Mouse (Mus musculus) midbrain, postnatal 0 days (tissue): Measurements from ENCODE around the gene Stk38. TPM values are rescaled to one million over a fixed set of nuclear protein-coding genes. Genes with fewer than 3 reads are reported as not detected.

ENCODE experiments used
- ATAC-seq: fragments of 200-750 bp; cut with Nextera tagmentation; 2 replicates; pipeline ENCODE4 v1.8.0; 2017; ENCODE audit warnings: moderate number of reproducible peaks, mild to moderate bottlenecking, moderate TSS enrichment, moderate library complexity; ENCODE audit not compliant: low FRiP score
- DNase-seq: peaks from one replicate; pipeline ENCODE4 v3.0.0-alpha.2; 2015; ENCODE audit warnings: low spot score
- H3K27ac ChIP-seq: fragments of 300-500 bp; sonication (generic); 2 replicates; pipeline ENCODE4 v1.5.1; 2014; ENCODE audit warnings: low read depth, mild to moderate bottlenecking, low read length, mixed read lengths
- H3K27me3 ChIP-seq: fragments of 300-500 bp; sonication (generic); 2 replicates; pipeline ENCODE4 v1.6.1; 2014; ENCODE audit warnings: low read length, control low read depth, mixed read lengths; ENCODE audit not compliant: insufficient read depth
- H3K36me3 ChIP-seq: fragments of 300-500 bp; sonication (generic); 2 replicates; pipeline ENCODE4 v1.6.1; 2014; ENCODE audit warnings: low read length, control low read depth, mixed read lengths; ENCODE audit not compliant: insufficient read depth
- H3K4me1 ChIP-seq: fragments of 300-500 bp; sonication (generic); 2 replicates; pipeline ENCODE4 v1.6.1; 2014; ENCODE audit warnings: mild to moderate bottlenecking, control low read depth, antibody characterized with exemption, low read length, mixed read lengths; ENCODE audit not compliant: insufficient read depth
- H3K4me2 ChIP-seq: fragments of 300-500 bp; sonication (generic); 2 replicates; pipeline ENCODE4 v1.6.1; 2014; ENCODE audit warnings: low read depth, mild to moderate bottlenecking, low read length, mixed read lengths; ENCODE audit not compliant: poor library complexity, severe bottlenecking
- H3K4me3 ChIP-seq: fragments of 300-500 bp; sonication (generic); 2 replicates; pipeline ENCODE4 v1.5.1; 2014; ENCODE audit warnings: low read depth, mild to moderate bottlenecking, low read length, moderate library complexity
- H3K9ac ChIP-seq: fragments of 300-500 bp; sonication (generic); replicated peaks from 2 replicates; pipeline ENCODE4 v1.6.1; 2014; ENCODE audit warnings: mild to moderate bottlenecking, low read length, moderate library complexity, mixed read lengths; ENCODE audit not compliant: poor library complexity, severe bottlenecking
- H3K9me3 ChIP-seq: fragments of 300-500 bp; sonication (generic); 2 replicates; pipeline ENCODE4 v1.6.1; 2016; ENCODE audit warnings: low read length, control low read depth
- CTCF ChIP-seq: IDR thresholded peaks from 2 replicates; pipeline ENCODE4 v1.5.1; 2016; ENCODE audit warnings: antibody characterized with exemption, mild to moderate bottlenecking
- whole genome bisulfite sequencing: fragments of 180-500 bp; shearing (Covaris S2); extraction: QIAGEN DNeasy Blood & Tissue Kit; methylation state at CpG from one replicate; pipeline ENCODE4 v1.1.7; 2014; 5-methylcytosine and 5-hydroxymethylcytosine counted together
- polyA plus RNA-seq: library from polyadenylated mRNA; unstranded; fragments of >200 nt; fragmentation: Nextera tagmentation; extraction: Ambion mirVana; gene quantifications from 2 replicates; pipeline ENCODE4 v1.2.1, GENCODE M21; 2015
- total RNA-seq: library from RNA; depleted of rRNA; stranded (reverse); fragments of >200 nt; gene quantifications from 2 replicates; pipeline ENCODE4 v1.2.3, GENCODE M21; 2014

Stk38 gene
- total and polyA plus RNA-seq, 2 experiments from 2014 or later = 44.2 to 47.9 TPM

DNA sequence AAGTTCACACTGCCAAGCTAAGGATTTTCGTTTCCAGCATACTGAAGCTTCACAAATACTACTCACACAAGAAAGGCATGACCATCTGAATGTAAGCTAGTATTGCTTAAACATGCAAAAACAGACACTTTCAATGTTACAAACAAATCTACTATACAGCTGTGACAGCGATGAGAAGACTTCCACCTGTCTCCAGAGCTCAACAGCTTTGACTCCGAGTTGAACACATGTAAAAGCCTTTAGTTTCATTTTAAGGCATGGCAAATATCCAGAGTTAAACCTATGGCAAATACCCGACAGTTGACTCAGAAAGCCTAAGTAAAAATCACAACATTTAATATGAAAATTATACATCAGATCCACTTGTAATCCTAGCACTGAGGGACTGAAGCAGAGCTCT is 19.5 kb downstream of the Stk38 start:
- WGBS = 90% methylated on average over 4 of the region's 4 CpGs
- no peak for TF ChIP-seq CTCF
- Histone ChIP-seq H3K36me3 (peaks cover 42% of the 10 kb centered on the region), H3K4me3 (no peak overlapping the region), H3K27ac (no peak overlapping the region), H3K4me2 (no peak overlapping the region), H3K4me1 (no peaks in the 10 kb centered on the region), H3K9ac (no peak overlapping the region), H3K9me3 (no peaks in the 10 kb centered on the region), H3K27me3 (no peaks in the 10 kb centered on the region)
- ATAC-seq (no peak), DNase-seq (no peak)

DNA sequence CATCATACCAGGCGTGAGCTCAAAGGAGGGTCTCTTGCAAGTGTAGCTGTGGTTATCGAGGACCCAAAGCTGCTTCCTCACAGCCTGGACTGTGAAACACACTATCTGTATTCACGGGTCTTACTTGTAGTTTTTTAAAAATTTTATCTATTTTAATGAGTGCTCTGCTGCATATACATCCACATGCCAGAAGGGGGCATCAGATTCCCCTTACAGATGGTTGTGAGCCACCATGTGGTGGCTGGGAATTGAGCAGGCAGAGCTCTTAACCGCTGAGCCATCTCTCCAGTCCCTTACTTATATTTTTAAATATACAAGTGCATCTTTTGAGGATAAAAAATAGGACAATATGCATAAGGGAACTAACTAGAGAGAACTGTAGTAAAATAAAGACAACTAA is 20.1 kb downstream of the Stk38 start:
- ATAC-seq = no peak
- peak; percentile 88 for TF ChIP-seq CTCF
- DNase-seq = peak; percentile 72
- Histone ChIP-seq H3K4me3 (no peak overlapping the region), H3K9ac (no peak overlapping the region), H3K27ac (no peak overlapping the region), H3K4me1 (no peaks in the 10 kb centered on the region), H3K9me3 (no peaks in the 10 kb centered on the region), H3K27me3 (no peaks in the 10 kb centered on the region), H3K36me3 (peaks cover 48% of the 10 kb centered on the region), H3K4me2 (no peak overlapping the region)
- WGBS = 71% methylated on average over 4 of the region's 4 CpGs

GRCm38 (mm10) chr17:28986833-28987232 is 21.0 kb downstream of the Stk38 start:
- H3K9me3 ChIP-seq = no peaks in the 10 kb centered on the region
- no peak for ATAC-seq
- no peak overlapping the region for H3K4me3 ChIP-seq
- TF ChIP-seq CTCF = peak; percentile 63
- DNase-seq = peak; percentile 15
- H3K36me3 ChIP-seq = peaks cover 51% of the 10 kb centered on the region
- H3K9ac ChIP-seq = no peak overlapping the region
- H3K4me2 ChIP-seq = no peak overlapping the region
- no peaks in the 10 kb centered on the region for H3K27me3 ChIP-seq
- H3K4me1 ChIP-seq = no peaks in the 10 kb centered on the region
- H3K27ac ChIP-seq = no peak overlapping the region

- DNase-seq (no peak), ATAC-seq (no peak)
- Histone ChIP-seq H3K27ac (no peak overlapping the region), H3K9me3 (no peaks in the 10 kb centered on the region), H3K4me3 (no peak overlapping the region), H3K9ac (no peak overlapping the region), H3K4me1 (no peaks in the 10 kb centered on the region), H3K4me2 (no peak overlapping the region), H3K27me3 (no peaks in the 10 kb centered on the region), H3K36me3 (peaks cover 45% of the 10 kb centered on the region)
- 93% methylated on average over 1 of the region's 1 CpGs for WGBS
- TF ChIP-seq CTCF = no peak
Measured at GRCm38 (mm10) chr17:28984724-28985420, 22.9 kb downstream of the Stk38 start.

DNA sequence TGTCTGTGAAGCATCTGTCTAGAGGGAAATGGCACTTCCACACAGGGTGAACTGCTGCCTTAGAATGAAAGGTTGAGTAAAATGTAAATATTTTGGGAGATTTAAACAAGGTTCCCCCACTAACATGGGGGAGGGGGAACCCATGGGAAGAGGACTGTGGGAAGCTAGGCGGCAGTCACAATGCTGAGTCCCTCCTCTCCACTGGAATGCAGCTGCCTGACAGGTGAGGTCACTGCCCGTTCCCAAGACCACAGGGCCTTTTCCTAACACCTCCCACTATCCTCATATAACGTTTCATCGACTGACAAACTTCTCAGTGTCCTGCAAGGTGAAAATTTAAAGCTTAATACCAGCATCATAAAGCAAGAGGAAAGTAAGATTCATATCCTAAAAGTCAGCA is 25.2 kb downstream of the Stk38 start:
- TF ChIP-seq CTCF = no peak
- no peak overlapping the region for H3K9ac ChIP-seq
- H3K9me3 ChIP-seq = no peaks in the 10 kb centered on the region
- H3K27ac ChIP-seq = no peak overlapping the region
- H3K4me2 ChIP-seq = no peak overlapping the region
- H3K27me3 ChIP-seq = no peaks in the 10 kb centered on the region
- H3K36me3 ChIP-seq = peaks cover 53% of the 10 kb centered on the region
- H3K4me1 ChIP-seq = no peaks in the 10 kb centered on the region
- WGBS = 62% methylated on average over 4 of the region's 4 CpGs
- ATAC-seq (no peak), DNase-seq (no peak)
- no peak overlapping the region for H3K4me3 ChIP-seq

- no peaks in the 10 kb centered on the region for H3K27me3 ChIP-seq
- no peak for TF ChIP-seq CTCF
- no peak overlapping the region for H3K4me3 ChIP-seq
- no peaks in the 10 kb centered on the region for H3K4me1 ChIP-seq
- H3K9ac ChIP-seq = no peak overlapping the region
- H3K4me2 ChIP-seq = no peak overlapping the region
- H3K36me3 ChIP-seq = peaks cover 46% of the 10 kb centered on the region
- H3K27ac ChIP-seq = no peak overlapping the region
- 91% methylated on average over 4 of the region's 4 CpGs for WGBS
- ATAC-seq = no peak
- H3K9me3 ChIP-seq = no peaks in the 10 kb centered on the region
- DNase-seq = no peak
Measured at GRCm38 (mm10) chr17:28981081-28981480, 26.7 kb downstream of the Stk38 start.
